ENCODE assay signal across 8 mouse cellular contexts in genomic region chr14:118982429-118983045, GRCm38 (mm10). TPM values are rescaled to one million over a fixed set of nuclear protein-coding genes. Genes with fewer than 3 reads are reported as not detected.
A peak's percentile ranks its signal among the peaks of the same experiment; 100 is the strongest.
DNase-seq lines count a peak whose midpoint lies in the region; ATAC-seq and TF ChIP-seq lines count a peak whose summit lies in the region.
"Not testable (repeated sequence)": the region's sequence is repeated elsewhere in the genome, so short reads cannot be mapped to it uniquely, and the experiment has no call there.

No protein-coding gene starts in this region.

- peaks cover 52% of the 10 kb centered on the region for H3K36me3 ChIP-seq in forebrain, embryonic 14.5 days (ENCODE audit: control insufficient read depth, insufficient read depth, low read length)
- H3K36me3 ChIP-seq in heart, embryonic 15.5 days, result peaks cover 32% of the 10 kb centered on the region
- H3K36me3 ChIP-seq in intestine, embryonic 14.5 days (ENCODE audit: control insufficient read depth, insufficient read depth, low read length), result peaks cover 65% of the 10 kb centered on the region
- peaks cover 18% of the 10 kb centered on the region for H3K36me3 ChIP-seq in liver, embryonic 15.5 days (replicated peaks)
- H3K36me3 ChIP-seq in midbrain, embryonic 11.5 days (ENCODE audit: control insufficient read depth, insufficient read depth, low read length), result not testable (repeated sequence)
- H3K36me3 ChIP-seq in spleen, adult 2 months (ENCODE audit: control insufficient read depth, insufficient read depth, low read length), result peaks cover 13% of the 10 kb centered on the region

- not testable (repeated sequence) for H3K4me3 ChIP-seq in forebrain, embryonic 14.5 days (ENCODE audit: low read depth, low read length); heart, embryonic 15.5 days; intestine, embryonic 14.5 days (ENCODE audit: low read depth, low read length); liver, embryonic 15.5 days (replicated peaks); midbrain, embryonic 11.5 days (ENCODE audit: low read depth, low read length); spleen, adult 2 months (ENCODE audit: extremely low read depth, insufficient read depth, insufficient read length)

- DNase-seq in Muller cell, postnatal 12 days (ENCODE audit: inconsistent ontology term), result peak; percentile 27
- not testable (repeated sequence) for DNase-seq in forebrain, embryonic 14.5 days (ENCODE audit: low spot score); intestine, embryonic 14.5 days (ENCODE audit: low spot score)
- peak; percentile 8 for DNase-seq in midbrain, embryonic 11.5 days (ENCODE audit: low spot score, missing footprints)
- DNase-seq in spleen, adult 2 months (ENCODE audit: low read depth in 1 of 2, low spot score in 2 of 2), result peak in 1 of 2 experiments; percentile 53
- peak; percentile 46 to 63 for DNase-seq in thymus, postnatal 36 days

- H3K4me2 ChIP-seq in forebrain, embryonic 14.5 days (ENCODE audit: low read length); heart, embryonic 15.5 days; intestine, embryonic 14.5 days (ENCODE audit: low read length); midbrain, embryonic 11.5 days: not testable (repeated sequence)
- H3K4me2 ChIP-seq in liver, embryonic 15.5 days, result peak overlapping the region; percentile 10; the same call in 1 of the 2 replicates

- H3K27me3 ChIP-seq in forebrain, embryonic 14.5 days (replicated peaks; ENCODE audit: control insufficient read depth, insufficient read depth, low read length); heart, embryonic 15.5 days; intestine, embryonic 14.5 days (replicated peaks; ENCODE audit: control insufficient read depth, insufficient read depth, low read length); liver, embryonic 15.5 days; midbrain, embryonic 11.5 days (ENCODE audit: control insufficient read depth, insufficient read depth, low read length); spleen, adult 2 months (ENCODE audit: control insufficient read depth, insufficient read depth, low read length): not testable (repeated sequence)

- 72% methylated on average over 8 of the region's 11 CpGs for WGBS in forebrain, embryonic 14.5 days
- 78% methylated on average over 8 of the region's 11 CpGs for WGBS in heart, embryonic 15.5 days
- 70% methylated on average over 7 of the region's 11 CpGs for WGBS in intestine, embryonic 14.5 days
- 39% methylated on average over 11 of the region's 11 CpGs for WGBS in liver, embryonic 15.5 days (ENCODE audit: insufficient replicate concordance)
- 77% methylated on average over 9 of the region's 11 CpGs for WGBS in midbrain, embryonic 11.5 days
- WGBS in spleen, adult 2 months, result 23% methylated on average over 8 of the region's 11 CpGs

- TF ChIP-seq POLR2A in spleen, adult 2 months (IDR thresholded peaks at IDR 0.05; ENCODE audit: low read depth, low read length), result not testable (repeated sequence)

- peak overlapping the region; percentile 41; the same call in 1 of the 2 replicates for H3K27ac ChIP-seq in forebrain, embryonic 14.5 days (ENCODE audit: low read depth, low read length)
- peak overlapping the region; percentile 43 for H3K27ac ChIP-seq in heart, embryonic 15.5 days
- not testable (repeated sequence) for H3K27ac ChIP-seq in intestine, embryonic 14.5 days (ENCODE audit: low read depth); liver, embryonic 15.5 days (replicated peaks); midbrain, embryonic 11.5 days (ENCODE audit: low read depth, low read length)
- peak overlapping the region; percentile 34 for H3K27ac ChIP-seq in spleen, adult 2 months (ENCODE audit: insufficient read depth, low read length)

- H3K4me1 ChIP-seq in forebrain, embryonic 14.5 days (ENCODE audit: control insufficient read depth, insufficient read depth, low read length); heart, embryonic 15.5 days (replicated peaks); intestine, embryonic 14.5 days (replicated peaks; ENCODE audit: control insufficient read depth, insufficient read depth, low read length); midbrain, embryonic 11.5 days (ENCODE audit: control insufficient read depth, insufficient read depth, low read length); spleen, adult 2 months (ENCODE audit: control insufficient read depth, insufficient read depth, insufficient read length): not testable (repeated sequence)
- H3K4me1 ChIP-seq in liver, embryonic 15.5 days (replicated peaks), result peaks cover 24% of the 10 kb centered on the region

- not testable (repeated sequence) for H3K9me3 ChIP-seq in forebrain, embryonic 14.5 days (replicated peaks; ENCODE audit: control insufficient read depth, low read length); heart, embryonic 15.5 days (replicated peaks); intestine, embryonic 14.5 days (ENCODE audit: control insufficient read depth, low read length); liver, embryonic 15.5 days (replicated peaks); midbrain, embryonic 11.5 days (ENCODE audit: control insufficient read depth, low read length)

- not testable (repeated sequence) for TF ChIP-seq CTCF in spleen, adult 2 months (IDR thresholded peaks at IDR 0.05; ENCODE audit: extremely low read depth, insufficient read depth, insufficient read length, insufficient replicate concordance)

- not testable (repeated sequence) for ATAC-seq in forebrain, embryonic 14.5 days; midbrain, embryonic 11.5 days (ENCODE audit: low FRiP score)
- peak; percentile 79; the same call in 1 of the 2 replicates for ATAC-seq in heart, embryonic 15.5 days (replicated peaks; ENCODE audit: insufficient number of reproducible peaks, insufficient read depth, low FRiP score, low read depth)
- 0 out of 2 replicates have a peak, but pooled peaks have one; percentile 34 for ATAC-seq in intestine, embryonic 14.5 days (replicated peaks; ENCODE audit: low FRiP score, low TSS enrichment, low read depth)
- peak; percentile 32; the same call in 1 of the 2 replicates for ATAC-seq in liver, embryonic 15.5 days (ENCODE audit: insufficient read depth)

- not testable (repeated sequence) for H3K9ac ChIP-seq in forebrain, embryonic 14.5 days (ENCODE audit: low read length); heart, embryonic 15.5 days; intestine, embryonic 14.5 days (ENCODE audit: low read length); liver, embryonic 15.5 days; midbrain, embryonic 11.5 days (ENCODE audit: low read length)

RNA-seq across cellular contexts. Expression of gene Dnajc3, which starts 44.8 kb away (rescaled TPM):
- 18.8 and 21.5 TPM in 2 replicates for polyA plus RNA-seq in forebrain, embryonic 14.5 days (2014; fragmentation: Nextera tagmentation; extraction: Ambion mirVana)
- 24.9 and 29.6 TPM in 2 replicates for polyA plus RNA-seq in heart, embryonic 15.5 days (2015; fragmentation: Nextera tagmentation; extraction: Ambion mirVana)
- 34.4 and 40.9 TPM in 2 replicates for polyA plus RNA-seq in intestine, embryonic 14.5 days (2014; fragmentation: Nextera tagmentation; extraction: Ambion mirVana)
- 29.7 and 32.4 TPM in 2 replicates for polyA plus RNA-seq in liver, embryonic 15.5 days (2015; fragmentation: Nextera tagmentation; extraction: Ambion mirVana)
- polyA plus RNA-seq in midbrain, embryonic 11.5 days (2014; fragmentation: Nextera tagmentation; extraction: Ambion mirVana), result 31.6 and 32.9 TPM in 2 replicates
- 9.6 and 10.0 TPM in 2 replicates for polyA plus RNA-seq in spleen, adult 2 months (2012; rRNA removed)

RNA-seq across cellular contexts. Expression of gene Dzip1, which starts 57.3 kb away (rescaled TPM):
- 30.2 and 40.4 TPM in 2 replicates for polyA plus RNA-seq in forebrain, embryonic 14.5 days (2014; fragmentation: Nextera tagmentation; extraction: Ambion mirVana)
- polyA plus RNA-seq in heart, embryonic 15.5 days (2015; fragmentation: Nextera tagmentation; extraction: Ambion mirVana), result 4.8 and 7.7 TPM in 2 replicates
- polyA plus RNA-seq in intestine, embryonic 14.5 days (2014; fragmentation: Nextera tagmentation; extraction: Ambion mirVana), result 16.4 and 19.5 TPM in 2 replicates
- polyA plus RNA-seq in liver, embryonic 15.5 days (2015; fragmentation: Nextera tagmentation; extraction: Ambion mirVana), result 1.6 and 1.9 TPM in 2 replicates
- 28.2 and 32.2 TPM in 2 replicates for polyA plus RNA-seq in midbrain, embryonic 11.5 days (2014; fragmentation: Nextera tagmentation; extraction: Ambion mirVana)
- 5.9 and 6.2 TPM in 2 replicates for polyA plus RNA-seq in spleen, adult 2 months (2012; rRNA removed)
